In genomic region chr11:83851273-83852015, GRCm38 (mm10) we compare ENCODE assay signal across 9 mouse cellular contexts. TPM values are rescaled to one million over a fixed set of nuclear protein-coding genes. Genes with fewer than 3 reads are reported as not detected.
A peak's percentile ranks its signal among the peaks of the same experiment; 100 is the strongest.
DNase-seq lines count a peak whose midpoint lies in the region; ATAC-seq lines count a peak whose summit lies in the region.
"Had no signal": no experiment of that assay in that cellular context is flagged by ENCODE, and none has a peak within 500 bp of the region (broad histone marks: within the 10 kb centered on the region; RNA-seq: fewer than 3 reads in every experiment).

No protein-coding gene starts in this region.

- peak overlapping the region; percentile 56 for H3K4me2 ChIP-seq in liver, embryonic 11.5 days
- H3K4me2 ChIP-seq in stomach, embryonic 15.5 days = peak overlapping the region; percentile 54

- DNase-seq in CD4-positive, CD25-positive, alpha-beta regulatory T cell, adult 2 months (ENCODE audit: low read depth, low spot score) = peak; percentile 23
- peak; percentile 14 for DNase-seq in ovary, postnatal 36 days (ENCODE audit: low spot score)
- DNase-seq in ovary, adult 18-20 months (ENCODE audit: low spot score) = no peak
- peak; percentile 50 for DNase-seq in liver, embryonic 11.5 days (ENCODE audit: low spot score)
- DNase-seq in urinary bladder, postnatal 10 days (ENCODE audit: low spot score) = no peak
- no peak for DNase-seq in left cerebral cortex, postnatal 4 days

- WGBS in liver, embryonic 11.5 days = 3% methylated on average over 36 of the region's 36 CpGs
- 1% methylated on average over 36 of the region's 36 CpGs for WGBS in stomach, embryonic 15.5 days

- H3K9me3 ChIP-seq in liver, embryonic 11.5 days (ENCODE audit: control insufficient read depth, low read length) = no peaks in the 10 kb centered on the region
- H3K9me3 ChIP-seq in stomach, embryonic 15.5 days = no peaks in the 10 kb centered on the region

- peaks cover 71% of the 10 kb centered on the region for H3K27me3 ChIP-seq in liver, embryonic 11.5 days (replicated peaks; ENCODE audit: control insufficient read depth, insufficient read depth, low read length)
- H3K27me3 ChIP-seq in stomach, embryonic 15.5 days (replicated peaks) = peaks cover 32% of the 10 kb centered on the region

- H3K27ac ChIP-seq in liver, embryonic 11.5 days (ENCODE audit: low read depth, low read length) = peak overlapping the region; percentile 35; the same call in 1 of the 2 replicates
- peak overlapping the region; percentile 81 for H3K27ac ChIP-seq in stomach, embryonic 15.5 days
- H3K27ac ChIP-seq: macrophage had no signal

- H3K9ac ChIP-seq in liver, embryonic 11.5 days (ENCODE audit: low read depth, low read length) = no peak overlapping the region; the same call in 1 of the 2 replicates
- peak overlapping the region; percentile 39; the same call in 1 of the 2 replicates for H3K9ac ChIP-seq in stomach, embryonic 15.5 days

- no peak for ATAC-seq in CD4-positive, CD25-positive, alpha-beta regulatory T cell, adult 4 months
- ATAC-seq in liver, embryonic 11.5 days (replicated peaks; ENCODE audit: low FRiP score) = no peak; the same call in 1 of the 2 replicates
- ATAC-seq in stomach, embryonic 15.5 days (ENCODE audit: insufficient read depth, low FRiP score, low read depth) = no peak

- H3K36me3 ChIP-seq in liver, embryonic 11.5 days (ENCODE audit: control insufficient read depth, insufficient read depth, low read length) = no peaks in the 10 kb centered on the region
- no peaks in the 10 kb centered on the region for H3K36me3 ChIP-seq in stomach, embryonic 15.5 days

- no peaks in the 10 kb centered on the region for H3K4me1 ChIP-seq in liver, embryonic 11.5 days (replicated peaks; ENCODE audit: control insufficient read depth, insufficient read depth, low read length)
- H3K4me1 ChIP-seq in stomach, embryonic 15.5 days = no peaks in the 10 kb centered on the region

- H3K4me3 ChIP-seq in liver, embryonic 11.5 days (ENCODE audit: low read depth, low read length) = peak overlapping the region; percentile 34
- peak overlapping the region; percentile 43 for H3K4me3 ChIP-seq in stomach, embryonic 15.5 days (replicated peaks)

- intact Hi-C loops in left cerebral cortex, postnatal 4 days (cut with DNase I) = no loop called here

RNA-seq across cellular contexts. Expression of gene Hnf1b, which starts 1.6 kb away (rescaled TPM):
- not detected for polyA plus RNA-seq in CD4-positive, CD25-positive, alpha-beta regulatory T cell, adult 4 months (2017; shearing (Covaris generic))
- 4.5 and 5.0 TPM in 2 replicates for polyA plus RNA-seq in liver, embryonic 11.5 days (2014; fragmentation: Nextera tagmentation; extraction: Ambion mirVana)
- polyA plus RNA-seq in stomach, embryonic 15.5 days (2015; fragmentation: Nextera tagmentation; extraction: Ambion mirVana) = 6.0 and 8.0 TPM in 2 replicates
- not detected for total RNA-seq in left cerebral cortex, postnatal 4 days (2021)
- polyA plus RNA-seq: macrophage had no signal

Comparison
In these comparisons a context has a peak if more than half of its experiments do, and no peak if none do; other contexts are left out.
1. DNase-seq: peak in CD4-positive, CD25-positive, alpha-beta regulatory T cell, adult 2 months (single experiment), ovary, postnatal 36 days (single experiment) and liver, embryonic 11.5 days (single experiment); none in ovary, adult 18-20 months (single experiment), urinary bladder, postnatal 10 days (single experiment) and left cerebral cortex, postnatal 4 days (single experiment).